Mouse (Mus musculus) hindbrain, postnatal 0 days (tissue): Measurements from ENCODE around the gene As3mt. TPM values are rescaled to one million over a fixed set of nuclear protein-coding genes. Genes with fewer than 3 reads are reported as not detected.

ENCODE experiments used
- ATAC-seq: fragments of 200-750 bp; cut with Nextera tagmentation; 2 replicates; pipeline ENCODE4 v1.8.0; 2017; ENCODE audit warnings: mild to moderate bottlenecking, moderate TSS enrichment, moderate library complexity
- DNase-seq: peaks from one replicate; pipeline ENCODE4 v3.0.0-alpha.2; 2015; ENCODE audit warnings: low spot score
- H3K27ac ChIP-seq: fragments of 300-500 bp; sonication (generic); 2 replicates; pipeline ENCODE4 v1.5.1; 2014; ENCODE audit warnings: mild to moderate bottlenecking
- H3K27me3 ChIP-seq: fragments of 300-500 bp; sonication (generic); 2 replicates; pipeline ENCODE4 v1.6.1; 2014; ENCODE audit warnings: low read length, mixed read lengths; ENCODE audit not compliant: insufficient read depth
- H3K36me3 ChIP-seq: fragments of 300-500 bp; sonication (generic); 2 replicates; pipeline ENCODE4 v1.6.1; 2014; ENCODE audit warnings: low read length, mixed read lengths; ENCODE audit not compliant: insufficient read depth
- H3K4me1 ChIP-seq: fragments of 300-500 bp; sonication (generic); 2 replicates; pipeline ENCODE4 v1.6.1; 2014; ENCODE audit warnings: antibody characterized with exemption, low read length, mixed read lengths; ENCODE audit not compliant: insufficient read depth
- H3K4me2 ChIP-seq: fragments of 300-500 bp; sonication (generic); 2 replicates; pipeline ENCODE4 v1.6.1; 2014; ENCODE audit warnings: low read depth, mild to moderate bottlenecking, low read length, moderate library complexity, mixed read lengths
- H3K4me3 ChIP-seq: fragments of 300-500 bp; sonication (generic); 2 replicates; pipeline ENCODE4 v1.5.1; 2014; ENCODE audit warnings: low read length
- H3K9ac ChIP-seq: fragments of 300-500 bp; sonication (generic); replicated peaks from 2 replicates; pipeline ENCODE4 v1.6.1; 2014; ENCODE audit warnings: mild to moderate bottlenecking, low read length, moderate library complexity, mixed read lengths
- H3K9me3 ChIP-seq: fragments of 300-500 bp; sonication (generic); 2 replicates; pipeline ENCODE4 v1.6.1; 2016; ENCODE audit warnings: low read length, mixed read lengths
- CTCF ChIP-seq: IDR thresholded peaks from 2 replicates; pipeline ENCODE4 v1.5.1; 2016; ENCODE audit warnings: antibody characterized with exemption, control low read depth, low read depth
- WGBS: fragments of 180-500 bp; shearing (Covaris S2); extraction: QIAGEN DNeasy Blood & Tissue Kit; methylation state at CpG from one replicate; pipeline ENCODE4 v1.1.7; 2014; 5-methylcytosine and 5-hydroxymethylcytosine counted together
- polyA plus RNA-seq: library from polyadenylated mRNA; unstranded; fragments of >200 nt; fragmentation: Nextera tagmentation; extraction: Ambion mirVana; gene quantifications from 2 replicates; pipeline ENCODE4 v1.2.1, GENCODE M21; 2015
- total RNA-seq: library from RNA; depleted of rRNA; stranded (reverse); fragments of >200 nt; gene quantifications from 2 replicates; pipeline ENCODE4 v1.2.3, GENCODE M21; 2014

Gene As3mt
- total and polyA plus RNA-seq, 2 experiments from 2014 or later: 19.0 to 32.9 TPM

DNA sequence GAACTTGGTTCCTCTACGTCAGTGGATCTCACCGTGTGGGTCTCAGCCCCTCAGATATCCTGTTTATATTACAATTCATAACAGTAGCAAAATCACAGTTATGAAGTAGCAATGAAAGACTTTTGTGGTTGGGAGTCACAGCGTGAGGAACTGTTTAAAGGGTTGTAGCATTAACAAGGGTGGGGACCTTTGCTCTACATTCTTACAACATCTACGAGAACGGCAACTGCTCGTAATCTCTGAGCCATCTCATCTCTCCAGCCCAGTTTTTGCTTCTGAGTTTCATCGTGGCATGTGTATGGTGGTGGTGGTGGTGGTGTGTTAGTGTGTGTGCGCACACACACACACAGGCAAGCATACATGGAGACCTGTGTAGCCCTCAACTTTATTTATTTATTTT, 7.0 kb downstream of the As3mt start:
- 91% methylated on average over 8 of the region's 8 CpGs for WGBS
- Histone ChIP-seq H3K9me3 (no peaks in the 10 kb centered on the region), H3K27me3 (no peaks in the 10 kb centered on the region), H3K27ac (no peak overlapping the region), H3K4me2 (no peak overlapping the region), H3K36me3 (0 out of 2 replicates have a peak, but pooled peaks cover 3% of the 10 kb centered on the region), H3K9ac (no peak overlapping the region), H3K4me1 (no peaks in the 10 kb centered on the region), H3K4me3 (no peak overlapping the region)
- ATAC-seq (no peak), DNase-seq (no peak)
- no peak for TF ChIP-seq CTCF

DNA sequence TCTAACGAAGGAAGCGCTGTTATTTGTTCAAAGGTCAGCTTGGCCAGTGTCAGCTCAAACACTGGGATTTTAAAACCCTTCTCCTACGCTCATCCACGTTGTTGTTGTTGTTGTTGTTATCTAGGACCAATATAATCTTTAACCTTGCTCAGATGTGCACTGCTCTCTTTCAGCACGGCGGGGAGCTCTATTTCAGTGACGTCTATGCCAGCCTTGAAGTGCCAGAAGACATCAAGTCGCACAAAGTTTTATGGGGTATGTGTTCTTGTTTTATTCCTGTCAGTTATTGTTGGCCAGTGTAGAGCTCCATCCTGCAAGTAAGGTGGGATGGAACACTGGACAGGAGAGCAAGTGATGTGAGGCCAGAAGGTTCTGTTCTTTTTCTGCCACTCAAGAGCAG, 7.8 kb downstream of the As3mt start:
- no peaks in the 10 kb centered on the region for H3K4me1 ChIP-seq
- no peak overlapping the region for H3K27ac ChIP-seq
- H3K36me3 ChIP-seq: 0 out of 2 replicates have a peak, but pooled peaks cover 7% of the 10 kb centered on the region
- WGBS: 90% methylated on average over 8 of the region's 8 CpGs
- no peak for ATAC-seq
- TF ChIP-seq CTCF: no peak
- no peaks in the 10 kb centered on the region for H3K9me3 ChIP-seq
- no peak overlapping the region for H3K4me3 ChIP-seq
- H3K9ac ChIP-seq: no peak overlapping the region
- H3K27me3 ChIP-seq: no peaks in the 10 kb centered on the region
- no peak for DNase-seq
- H3K4me2 ChIP-seq: no peak overlapping the region

DNA sequence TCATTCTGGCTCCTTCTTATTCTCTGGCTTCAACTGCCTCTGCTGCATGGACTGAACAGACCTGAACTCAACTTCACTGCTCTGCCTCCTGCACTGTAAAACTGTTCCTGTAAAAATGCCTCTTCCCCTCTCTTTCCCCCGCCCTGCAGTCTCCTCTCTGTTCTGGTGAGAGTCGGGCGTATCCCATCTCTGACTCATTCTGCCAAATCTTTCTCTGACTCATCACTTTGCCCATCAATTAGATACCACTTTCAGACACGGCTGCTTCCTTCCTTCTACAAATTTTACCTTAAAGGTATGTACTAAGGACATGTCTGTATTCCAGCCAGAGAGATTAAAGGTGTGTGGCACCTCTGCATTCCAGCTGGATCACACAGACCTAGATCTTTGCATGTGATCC, 10.9 kb downstream of the As3mt start:
- DNase-seq (no peak), ATAC-seq (no peak)
- no peak overlapping the region for H3K4me2 ChIP-seq
- no peak overlapping the region for H3K9ac ChIP-seq
- H3K27me3 ChIP-seq: no peaks in the 10 kb centered on the region
- no peaks in the 10 kb centered on the region for H3K9me3 ChIP-seq
- no peak overlapping the region for H3K4me3 ChIP-seq
- 94% methylated on average over 4 of the region's 4 CpGs for WGBS
- H3K4me1 ChIP-seq: no peaks in the 10 kb centered on the region
- H3K36me3 ChIP-seq: 0 out of 2 replicates have a peak, but pooled peaks cover 8% of the 10 kb centered on the region
- H3K27ac ChIP-seq: no peak overlapping the region
- no peak for TF ChIP-seq CTCF

DNA sequence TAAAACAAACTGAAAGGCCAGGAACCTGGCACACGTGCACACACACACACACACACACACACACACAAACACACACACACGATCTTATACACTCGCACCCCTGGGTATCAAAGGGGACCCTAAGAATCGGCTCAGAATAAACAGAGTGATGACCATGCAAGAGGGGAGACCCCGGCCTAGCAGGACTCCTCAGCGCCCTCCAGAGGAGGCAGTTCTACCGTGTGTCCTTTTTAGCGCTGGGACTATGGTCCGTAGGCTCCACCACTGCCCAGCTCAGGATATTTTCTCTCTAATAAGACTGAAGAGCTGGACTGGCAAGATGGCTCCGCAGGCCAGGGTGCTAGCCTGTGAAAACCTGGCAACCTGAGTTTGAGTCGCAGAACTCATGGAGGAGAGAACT, 17.2 kb downstream of the As3mt start:
- Histone ChIP-seq H3K27me3 (no peaks in the 10 kb centered on the region), H3K36me3 (0 out of 2 replicates have a peak, but pooled peaks cover 5% of the 10 kb centered on the region), H3K4me3 (no peak overlapping the region), H3K4me1 (no peaks in the 10 kb centered on the region), H3K27ac (no peak overlapping the region), H3K9ac (no peak overlapping the region), H3K9me3 (no peaks in the 10 kb centered on the region), H3K4me2 (no peak overlapping the region)
- WGBS: 69% methylated on average over 11 of the region's 11 CpGs
- no peak for DNase-seq
- ATAC-seq: no peak
- TF ChIP-seq CTCF: no peak

DNA sequence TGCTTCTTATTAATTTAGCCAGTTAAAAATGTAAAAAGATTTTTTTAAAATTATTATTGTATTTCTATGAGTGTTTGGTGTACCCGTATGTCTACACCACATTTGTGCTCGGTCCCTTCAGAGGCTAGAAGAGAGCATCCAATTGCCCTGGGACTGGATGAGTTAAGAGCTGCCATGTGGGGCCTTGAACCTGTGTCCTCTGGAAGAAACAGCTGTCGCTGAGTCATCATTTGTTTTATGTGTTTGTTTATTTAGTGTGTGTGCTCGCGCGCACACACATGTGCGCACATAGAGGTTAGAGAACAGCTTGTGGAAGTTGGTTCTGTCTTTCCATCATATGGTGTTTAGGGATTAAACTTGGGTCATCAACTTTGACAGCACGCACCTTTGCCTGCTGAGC, 18.9 kb downstream of the As3mt start:
- Histone ChIP-seq H3K27ac (no peak overlapping the region), H3K4me3 (no peak overlapping the region), H3K4me1 (no peaks in the 10 kb centered on the region), H3K36me3 (no peaks in the 10 kb centered on the region), H3K27me3 (no peaks in the 10 kb centered on the region), H3K9ac (no peak overlapping the region), H3K4me2 (no peak overlapping the region), H3K9me3 (no peaks in the 10 kb centered on the region)
- no peak for ATAC-seq
- TF ChIP-seq CTCF: no peak
- no peak for DNase-seq
- WGBS: 97% methylated on average over 8 of the region's 8 CpGs

DNA sequence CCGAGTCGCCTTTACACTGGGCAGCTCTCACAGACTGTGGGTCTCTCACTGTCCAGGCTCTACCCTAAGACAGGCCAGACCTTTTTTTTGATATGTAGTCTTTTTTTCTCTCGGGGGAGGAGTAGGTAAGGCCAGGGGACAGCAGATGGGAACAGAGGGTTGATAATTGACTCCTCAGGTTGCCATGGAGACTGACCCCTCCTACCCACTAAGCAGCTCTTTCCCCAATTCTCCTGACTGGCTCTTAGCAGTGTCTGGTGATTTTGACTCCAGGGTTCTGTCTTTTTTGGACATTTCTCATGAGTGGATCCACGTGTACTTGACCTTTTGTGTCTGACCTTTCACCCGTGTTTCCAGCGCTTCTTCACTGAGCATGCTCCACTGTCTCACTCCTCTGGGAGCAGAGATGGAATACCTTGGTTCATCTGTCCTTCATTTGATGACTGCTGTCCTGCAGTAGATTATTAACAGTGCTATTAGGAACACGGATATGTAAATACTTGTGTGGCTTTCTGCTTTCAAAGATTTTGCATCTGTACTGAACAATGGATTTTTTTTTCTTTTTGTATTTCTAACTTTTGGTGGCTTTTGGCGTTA, 20.0 kb downstream of the As3mt start:
- H3K9me3 ChIP-seq: no peaks in the 10 kb centered on the region
- no peaks in the 10 kb centered on the region for H3K36me3 ChIP-seq
- ATAC-seq (no peak; the same call in 1 of the 2 replicates), DNase-seq (peak; percentile 42)
- H3K9ac ChIP-seq: no peak overlapping the region
- WGBS: 47% methylated on average over 8 of the region's 8 CpGs
- no peak overlapping the region for H3K4me2 ChIP-seq
- H3K27ac ChIP-seq: no peak overlapping the region
- TF ChIP-seq CTCF: no peak
- no peaks in the 10 kb centered on the region for H3K27me3 ChIP-seq
- H3K4me1 ChIP-seq: no peaks in the 10 kb centered on the region
- H3K4me3 ChIP-seq: no peak overlapping the region

DNA sequence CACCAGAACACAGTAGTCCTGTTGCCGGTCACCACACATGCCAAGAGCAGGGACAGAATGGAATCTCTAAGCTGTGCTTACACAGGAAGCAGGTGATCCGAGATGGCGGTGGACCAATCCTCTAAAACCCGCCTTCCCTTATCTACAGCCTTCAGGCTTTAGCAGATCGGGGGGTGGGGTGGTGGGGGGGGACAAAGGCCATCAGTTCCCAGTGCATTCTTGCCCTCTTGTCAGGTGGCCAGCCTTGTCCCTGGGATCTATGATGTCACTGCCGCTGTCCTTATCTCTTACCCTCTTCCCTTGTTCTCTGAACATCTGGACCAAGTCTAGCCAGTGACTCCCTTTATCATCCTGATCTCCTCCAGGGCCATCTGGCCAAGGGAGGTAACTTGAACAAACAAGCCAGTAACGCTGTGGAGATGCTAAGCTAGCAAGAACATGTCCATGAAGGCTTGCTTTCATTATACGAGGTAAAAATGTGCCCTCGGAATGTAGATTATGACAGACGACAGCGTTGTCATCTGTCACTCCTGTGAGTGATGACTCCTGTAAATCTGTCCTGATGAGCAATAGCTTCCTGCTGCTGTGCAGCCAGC, 20.8 kb downstream of the As3mt start:
- Histone ChIP-seq H3K27ac (no peak overlapping the region), H3K4me3 (no peak overlapping the region), H3K27me3 (no peaks in the 10 kb centered on the region), H3K4me1 (no peaks in the 10 kb centered on the region), H3K9ac (no peak overlapping the region), H3K36me3 (no peaks in the 10 kb centered on the region), H3K4me2 (no peak overlapping the region), H3K9me3 (no peaks in the 10 kb centered on the region)
- no peak for ATAC-seq
- no peak for TF ChIP-seq CTCF
- no peak for DNase-seq
- 75% methylated on average over 11 of the region's 11 CpGs for WGBS
